Mouse (Mus musculus): ENCODE measurements around the gene Kcnj14. TPM values are rescaled to one million over a fixed set of nuclear protein-coding genes. Genes with fewer than 3 reads are reported as not detected.

The Kcnj14 gene
- total RNA-seq, 1 experiment from 2014 or later: 0.30 TPM

DNA sequence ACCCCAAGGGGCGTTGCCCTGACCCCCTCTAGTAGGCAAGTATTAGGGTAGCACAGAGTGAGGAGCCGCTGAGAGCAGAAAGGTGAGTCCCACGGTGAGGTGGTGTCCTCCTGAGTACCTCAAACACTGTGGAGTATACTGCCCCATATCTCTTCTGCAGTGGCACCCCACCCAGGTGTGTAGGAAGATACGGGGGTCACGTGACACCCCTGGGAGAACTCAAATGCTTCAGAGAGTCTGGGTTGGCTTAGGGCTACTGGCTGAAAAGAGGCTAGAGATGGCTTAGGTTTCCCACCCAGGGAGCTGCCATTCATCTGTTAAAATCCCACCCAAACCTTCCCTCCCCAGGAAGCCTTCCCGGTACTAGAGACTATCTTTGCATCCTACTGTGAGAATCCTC, 27.6 kb downstream of the Kcnj14 start:
- DNase-seq: no peak

DNA sequence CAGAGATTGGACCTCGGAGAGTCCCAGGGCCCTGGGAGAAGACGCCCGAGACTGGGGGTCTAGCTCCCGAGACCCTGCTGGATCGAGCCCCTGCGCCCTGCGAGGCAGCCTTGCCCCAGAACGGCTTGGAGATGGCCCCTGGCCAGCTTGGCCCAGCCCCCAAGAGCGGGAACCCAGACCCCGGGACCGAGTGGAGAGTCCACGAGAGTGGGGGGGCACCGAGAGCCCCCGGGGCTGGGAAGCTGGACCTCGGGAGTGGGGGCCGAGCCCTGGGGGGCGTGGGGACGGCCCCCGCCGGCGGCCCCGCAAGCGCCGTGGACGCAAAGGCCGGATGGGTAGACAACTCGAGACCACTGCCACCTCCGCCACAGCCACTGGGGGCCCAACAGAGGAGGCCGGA, 29.6 kb downstream of the Kcnj14 start:
- DNase-seq: no peak

- DNase-seq: no peak
These were observed 30.5 kb downstream of the Kcnj14 start for GRCm38 (mm10) chr7:45793969-45794585.

DNA sequence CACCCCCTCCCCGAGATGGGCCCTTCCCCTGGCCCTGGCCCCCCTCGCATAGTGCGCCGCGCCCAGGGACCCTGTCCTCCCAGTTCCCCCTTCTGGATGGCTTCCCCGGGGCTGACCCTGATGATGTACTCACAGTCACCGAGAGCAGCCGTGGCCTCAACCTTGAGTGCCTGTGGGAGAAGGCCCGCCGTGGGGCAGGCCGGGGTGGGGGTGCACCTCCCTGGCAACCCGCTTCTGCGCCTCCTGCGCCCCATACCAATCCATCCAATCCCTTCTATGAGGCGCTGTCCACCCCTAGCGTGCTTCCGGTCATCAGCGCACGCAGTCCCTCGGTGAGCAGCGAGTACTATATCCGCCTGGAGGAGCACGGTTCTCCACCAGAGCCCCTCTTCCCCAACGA, 31.3 kb downstream of the Kcnj14 start:
- no peak for DNase-seq

- DNase-seq: no peak
These were observed 32.7 kb downstream of the Kcnj14 start for GRCm38 (mm10) chr7:45791756-45792490.

- DNase-seq: no peak
These were observed 33.9 kb downstream of the Kcnj14 start for GRCm38 (mm10) chr7:45790721-45791120.

- DNase-seq: no peak
These were observed 36.9 kb downstream of the Kcnj14 start for GRCm38 (mm10) chr7:45787642-45788041.

GRCm38 (mm10) chr7:45786661-45787413, 37.7 kb downstream of the Kcnj14 start:
- DNase-seq: no peak

- no peak for DNase-seq
These were observed 38.4 kb downstream of the Kcnj14 start for GRCm38 (mm10) chr7:45786136-45786578.

DNA sequence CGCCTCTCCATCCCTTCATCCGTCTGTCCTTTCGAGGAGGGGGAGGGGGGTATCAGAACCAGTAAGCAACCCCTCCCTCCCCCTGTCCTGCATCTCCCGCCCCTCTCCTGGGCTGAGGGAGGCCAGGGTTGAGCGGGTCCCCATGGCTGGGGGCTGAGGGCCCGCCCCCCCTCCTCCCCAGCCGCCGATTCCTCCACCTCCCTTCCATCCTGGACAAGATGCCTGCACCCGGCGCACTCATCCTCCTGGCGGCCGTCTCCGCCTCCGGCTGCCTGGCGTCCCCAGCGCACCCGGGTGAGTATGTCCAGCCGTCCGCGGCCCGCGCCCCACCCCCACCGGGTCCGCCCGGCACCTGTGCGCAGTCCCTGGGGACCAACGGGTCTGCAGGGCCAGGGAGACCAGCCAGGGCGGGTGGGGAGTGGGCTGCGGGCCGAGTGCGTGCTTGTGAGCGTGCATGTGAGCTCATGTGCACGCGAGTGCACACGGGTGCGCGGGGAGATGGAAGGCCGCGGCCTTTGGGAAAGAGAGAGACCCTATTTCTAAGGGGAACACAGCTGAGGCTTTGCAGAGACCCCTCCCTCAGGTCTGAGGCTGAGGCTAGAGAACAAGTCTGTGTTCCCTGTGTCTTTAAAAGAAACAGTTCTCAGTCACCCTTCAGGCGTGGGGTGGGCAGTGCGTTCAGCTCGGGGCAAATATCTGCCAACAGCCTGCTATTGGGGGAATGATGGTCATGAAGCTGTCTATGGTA, 39.0 kb downstream of the Kcnj14 start:
- peak; percentile 41 for DNase-seq

DNA sequence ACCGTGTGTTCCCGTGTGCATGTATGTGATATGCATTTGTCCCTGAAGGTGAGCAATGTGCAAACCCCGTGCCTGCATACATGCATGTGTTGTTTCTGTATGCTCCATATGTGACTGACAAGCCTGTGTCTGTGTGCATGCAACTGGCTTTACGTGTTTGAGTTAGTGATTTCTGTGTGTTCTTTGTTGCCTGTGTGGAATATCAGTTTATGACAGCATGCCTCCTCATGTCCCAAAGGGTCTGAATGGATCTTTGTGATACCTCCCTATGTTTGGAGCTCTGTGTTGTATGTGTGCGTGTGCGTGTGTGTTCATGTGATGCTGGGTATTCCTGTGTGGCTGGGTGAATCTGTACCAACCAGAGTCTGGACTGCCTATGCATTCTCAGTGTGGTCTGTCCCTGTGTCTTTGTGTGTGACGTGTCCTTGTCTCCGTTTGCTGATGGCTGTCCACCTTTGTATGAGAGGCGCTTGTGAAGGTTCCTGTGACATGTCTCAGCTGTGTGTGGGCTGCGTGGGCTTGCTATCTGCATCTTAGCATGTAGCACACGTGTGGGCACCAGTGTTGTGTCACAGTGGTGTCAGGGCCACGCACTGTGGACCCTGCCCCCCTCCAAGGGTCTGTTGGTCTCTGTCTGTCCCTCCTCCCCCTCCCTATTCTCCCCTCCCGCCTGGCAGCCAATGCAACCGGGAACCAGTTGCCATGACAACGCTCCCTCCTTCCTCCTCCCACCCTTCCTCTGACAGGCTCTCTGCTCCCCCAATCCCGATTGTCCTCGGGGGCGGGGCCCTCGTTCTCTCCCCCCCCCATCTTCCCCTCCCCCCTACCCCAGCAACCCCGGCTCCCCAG, 39.8 kb downstream of the Kcnj14 start, which contains the start of gene Sult2b1:
TSS of gene Sult2b1 (minus strand) at position 146 of the 849 bp plus-strand sequence.
- peak; percentile 58 for DNase-seq

GRCm38 (mm10) chr7:45783511-45784091, 41.0 kb downstream of the Kcnj14 start, which contains the start of gene Lmtk3:
Gene Lmtk3 (plus strand): TSS chr7:45783738.
- DNase-seq: peak; percentile 63

- DNase-seq: no peak
These were observed 42.3 kb downstream of the Kcnj14 start for GRCm38 (mm10) chr7:45782271-45782670.

- DNase-seq: no peak
These were observed 45.4 kb downstream of the Kcnj14 start for GRCm38 (mm10) chr7:45779081-45779641.

DNA sequence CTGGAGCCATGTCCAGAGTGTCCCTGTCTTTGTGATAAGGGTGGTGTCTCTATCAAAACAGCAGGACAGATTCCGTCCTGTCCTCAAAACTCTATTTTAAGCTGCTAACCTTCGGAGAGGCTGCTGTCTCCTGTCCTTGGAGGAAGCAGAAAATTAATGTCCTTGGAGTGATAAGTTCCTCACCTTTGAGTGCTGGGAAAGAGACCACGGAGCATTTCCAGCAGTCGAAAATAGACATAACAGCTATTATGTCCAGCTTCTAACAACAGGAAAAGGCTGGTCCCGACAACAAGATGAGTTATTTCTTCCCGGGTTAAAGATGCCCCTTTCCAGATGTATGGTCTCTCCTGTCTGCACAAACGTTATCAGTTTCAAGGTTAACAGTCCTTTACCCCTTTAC, 49.3 kb downstream of the Kcnj14 start:
- no peak for DNase-seq

DNA sequence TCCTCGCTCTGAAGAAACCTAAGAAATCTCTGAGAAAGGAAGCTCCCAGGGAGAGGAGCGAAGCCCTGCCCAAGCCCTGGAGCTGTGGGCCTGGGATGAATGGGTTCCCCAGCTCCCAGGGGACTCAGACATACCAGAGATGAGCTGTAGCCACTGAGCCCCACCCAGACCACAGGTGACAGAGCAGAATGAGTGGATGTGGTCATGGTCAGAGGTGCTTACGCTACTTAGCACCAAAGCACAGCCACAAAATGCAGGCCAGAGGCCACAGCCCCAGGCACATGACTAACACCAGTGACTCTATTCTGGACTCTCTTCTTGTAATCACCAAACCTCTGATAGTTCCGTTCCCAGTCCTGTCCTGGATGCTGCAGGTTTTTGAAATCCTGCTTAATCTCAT, 53.5 kb downstream of the Kcnj14 start:
- no peak for DNase-seq

GRCm38 (mm10) chr7:45770427-45771082, 54.0 kb downstream of the Kcnj14 start:
- DNase-seq: no peak

DNA sequence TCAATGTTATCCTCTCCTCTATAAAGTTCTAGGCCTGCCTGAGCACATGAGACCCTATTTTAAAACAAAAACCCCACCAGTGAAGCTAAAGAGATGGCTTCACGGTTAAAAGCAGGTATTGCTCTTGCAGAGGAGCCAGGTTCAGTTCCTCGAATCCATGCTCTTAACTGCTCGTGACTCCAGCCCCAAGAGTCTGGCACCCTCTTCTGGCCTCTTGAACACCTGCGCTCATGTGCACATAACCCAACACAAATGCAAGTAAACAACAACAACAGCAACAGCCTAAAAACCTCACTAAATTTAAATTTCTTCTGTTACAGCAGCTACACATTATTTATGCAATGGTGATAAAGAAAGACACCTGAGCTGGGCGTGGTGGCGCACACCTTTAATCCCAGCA, 57.1 kb downstream of the Kcnj14 start:
- no peak for DNase-seq

GRCm38 (mm10) chr7:45766764-45767163, 57.8 kb downstream of the Kcnj14 start:
- no peak for DNase-seq

All from adrenal gland, postnatal 25 days (tissue).